8 mouse cellular contexts compared by ENCODE assay signal in genomic region chr11:76655106-76655505, GRCm38 (mm10). TPM values are rescaled to one million over a fixed set of nuclear protein-coding genes. Genes with fewer than 3 reads are reported as not detected.
DNase-seq lines count a peak whose midpoint lies in the region; ATAC-seq and TF ChIP-seq lines count a peak whose summit lies in the region.

No protein-coding gene starts in this region.

- H3K27ac ChIP-seq in midbrain, embryonic 13.5 days, result no peak overlapping the region

- peak; percentile 64 for TF ChIP-seq CTCF in E14TG2a.4 (conservative IDR thresholded peaks at IDR 0.05; ENCODE audit: low read length)

- peak; percentile 62 for ATAC-seq in common myeloid progenitor, adult 5-6 weeks (replicated peaks; ENCODE audit: low read depth, poor library complexity, severe bottlenecking)
- ATAC-seq in midbrain, embryonic 13.5 days, result no peak
- ATAC-seq in erythroid progenitor cell, adult 5-6 weeks (replicated peaks; ENCODE audit: low FRiP score, poor library complexity, severe bottlenecking), result no peak

- 0 out of 2 replicates have a peak overlapping the region, but pooled peaks have one; percentile 19 for H3K4me2 ChIP-seq in midbrain, embryonic 13.5 days (replicated peaks)

- no peaks in the 10 kb centered on the region for H3K9me3 ChIP-seq in E14TG2a.4 (ENCODE audit: low read length)
- H3K9me3 ChIP-seq in midbrain, embryonic 13.5 days, result no peaks in the 10 kb centered on the region

- H3K9ac ChIP-seq in midbrain, embryonic 13.5 days (replicated peaks), result no peak overlapping the region

- no peak overlapping the region for H3K4me3 ChIP-seq in E14TG2a.4 (replicated peaks; ENCODE audit: low read length)
- H3K4me3 ChIP-seq in midbrain, embryonic 13.5 days (replicated peaks), result no peak overlapping the region; the same call in 1 of the 2 replicates

- peaks cover 37% of the 10 kb centered on the region for H3K4me1 ChIP-seq in E14TG2a.4 (replicated peaks; ENCODE audit: low read depth, low read length)
- 0 out of 2 replicates have a peak, but pooled peaks cover 2% of the 10 kb centered on the region for H3K4me1 ChIP-seq in midbrain, embryonic 13.5 days (replicated peaks)

- 5% methylated on average over 10 of the region's 10 CpGs for WGBS in midbrain, embryonic 13.5 days

- peaks cover 4% of the 10 kb centered on the region for H3K27me3 ChIP-seq in E14TG2a.4 (ENCODE audit: insufficient read depth, low read length)
- H3K27me3 ChIP-seq in midbrain, embryonic 13.5 days, result no peaks in the 10 kb centered on the region

- DNase-seq in gastrocnemius, adult 18-20 months (ENCODE audit: low spot score), result peak; percentile 25
- no peak for DNase-seq in gastrocnemius, adult 8-10 months (ENCODE audit: low spot score in 2 of 2)
- peak; percentile 16 to 40 for DNase-seq in heart, postnatal 36 days
- DNase-seq in left cerebral cortex, postnatal 4 days, result peak; percentile 45

- intact Hi-C loops in heart, postnatal 36 days (cut with DNase I), result loop anchor here (5.0 kb wide), 1 partner anchor 87 kb away; no protein-coding TSS in a partner anchor
- intact Hi-C loops in left cerebral cortex, postnatal 4 days (cut with DNase I), result no loop called here

- H3K36me3 ChIP-seq in E14TG2a.4 (ENCODE audit: insufficient read depth, low read length), result no peaks in the 10 kb centered on the region
- H3K36me3 ChIP-seq in midbrain, embryonic 13.5 days, result no peaks in the 10 kb centered on the region

RNA-seq across cellular contexts. Expression of gene Bhlha9, which starts 17.2 kb away (rescaled TPM):
- total RNA-seq in gastrocnemius, adult 18-20 months (2021), result not detected
- total RNA-seq in gastrocnemius, adult 8-10 months (2022), result not detected
- total RNA-seq in common myeloid progenitor, adult 5-6 weeks (2017), result not detected in 2 replicates
- total RNA-seq in heart, postnatal 36 days (2021), result not detected
- 1 to 10 TPM; 2.5 to 3.3 TPM for total RNA-seq in left cerebral cortex, postnatal 4 days (2021)
- 0.22 and 0.26 TPM in 2 replicates for polyA plus RNA-seq in midbrain, embryonic 13.5 days (2015; fragmentation: Nextera tagmentation; extraction: Ambion mirVana)
- total RNA-seq in erythroid progenitor cell, adult 5-6 weeks (2015; ENCODE audit: low replicate concordance), result not detected in 2 replicates
- not detected in 2 replicates for total RNA-seq in erythroid progenitor cell, adult 5-6 weeks (2017; ENCODE audit: low replicate concordance)

RNA-seq across cellular contexts. Expression of gene Trarg1, which starts 24.5 kb away (rescaled TPM):
- 1 to 10 TPM; 1.1 to 2.9 TPM for total RNA-seq in gastrocnemius, adult 18-20 months (2021)
- total RNA-seq in gastrocnemius, adult 8-10 months (2022), result 1 to 10 TPM in 3 of 4 experiments, under 1 TPM in 1; 0.61 to 5.9 (median 2.1) TPM
- not detected in 2 replicates for total RNA-seq in common myeloid progenitor, adult 5-6 weeks (2017)
- total RNA-seq in heart, postnatal 36 days (2021), result 1 to 10 TPM; 4.6 TPM
- total RNA-seq in left cerebral cortex, postnatal 4 days (2021), result under 1 TPM; 0.30 to 0.68 TPM
- polyA plus RNA-seq in midbrain, embryonic 13.5 days (2015; fragmentation: Nextera tagmentation; extraction: Ambion mirVana), result 0.08 TPM in 1 of 2 replicates, not detected in the other
- not detected in 2 replicates for total RNA-seq in erythroid progenitor cell, adult 5-6 weeks (2015; ENCODE audit: low replicate concordance)
- total RNA-seq in erythroid progenitor cell, adult 5-6 weeks (2017; ENCODE audit: low replicate concordance), result 0.13 TPM in 1 of 2 replicates, not detected in the other

RNA-seq across cellular contexts. Expression of gene Abr, which starts 33.0 kb away (rescaled TPM):
- 10 to 100 TPM in 1 of 2 experiments, 1 to 10 TPM in 1; 8.2 to 12.8 TPM for total RNA-seq in gastrocnemius, adult 18-20 months (2021)
- 10 to 100 TPM in 1 of 4 experiments, 1 to 10 TPM in 3; 5.5 to 10.6 (median 6.4) TPM for total RNA-seq in gastrocnemius, adult 8-10 months (2022)
- 32.9 and 42.4 TPM in 2 replicates for total RNA-seq in common myeloid progenitor, adult 5-6 weeks (2017)
- 10 to 100 TPM; 25.8 TPM for total RNA-seq in heart, postnatal 36 days (2021)
- 100 to 1,000 TPM; 267 to 280 TPM for total RNA-seq in left cerebral cortex, postnatal 4 days (2021)
- polyA plus RNA-seq in midbrain, embryonic 13.5 days (2015; fragmentation: Nextera tagmentation; extraction: Ambion mirVana), result 88.4 and 93.5 TPM in 2 replicates
- 4.0 and 10.9 TPM in 2 replicates for total RNA-seq in erythroid progenitor cell, adult 5-6 weeks (2015; ENCODE audit: low replicate concordance)
- total RNA-seq in erythroid progenitor cell, adult 5-6 weeks (2017; ENCODE audit: low replicate concordance), result 7.0 and 7.7 TPM in 2 replicates

Comparison
In these comparisons a context has a peak if more than half of its experiments do, and no peak if none do; other contexts are left out.
1. DNase-seq: peak in gastrocnemius, adult 18-20 months (single experiment), heart, postnatal 36 days (2 of 2) and left cerebral cortex, postnatal 4 days (single experiment); none in gastrocnemius, adult 8-10 months (0 of 2).